Mouse (Mus musculus) A20 (cell line): ENCODE data around the gene Foxp4.

Experiments used
- DNase-seq: peaks from one replicate; pipeline ENCODE4 v3.0.0-alpha.2; 2011; ENCODE audit warnings: low read depth, low spot score

Gene Foxp4

DNA sequence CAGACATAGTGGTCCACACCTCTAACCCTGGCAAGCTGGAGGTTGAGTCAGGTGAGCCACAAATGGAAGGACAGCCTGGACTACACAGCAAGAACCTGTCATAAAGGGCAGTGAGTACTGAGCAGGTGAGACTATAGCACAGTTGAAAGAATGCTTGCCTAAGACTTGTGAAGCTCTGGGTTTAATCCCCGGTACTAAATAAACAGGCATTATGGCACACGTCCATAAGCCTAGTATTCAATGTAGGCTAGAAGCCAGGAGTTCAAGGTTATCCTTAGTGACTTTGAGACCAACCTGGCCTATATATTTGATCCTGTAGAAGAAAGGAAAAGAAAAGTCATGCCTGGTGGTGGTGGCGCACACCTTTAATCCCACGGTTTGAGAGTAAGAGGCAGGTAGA is 12.1 kb upstream of the Foxp4 start:
- DNase-seq = no peak

DNA sequence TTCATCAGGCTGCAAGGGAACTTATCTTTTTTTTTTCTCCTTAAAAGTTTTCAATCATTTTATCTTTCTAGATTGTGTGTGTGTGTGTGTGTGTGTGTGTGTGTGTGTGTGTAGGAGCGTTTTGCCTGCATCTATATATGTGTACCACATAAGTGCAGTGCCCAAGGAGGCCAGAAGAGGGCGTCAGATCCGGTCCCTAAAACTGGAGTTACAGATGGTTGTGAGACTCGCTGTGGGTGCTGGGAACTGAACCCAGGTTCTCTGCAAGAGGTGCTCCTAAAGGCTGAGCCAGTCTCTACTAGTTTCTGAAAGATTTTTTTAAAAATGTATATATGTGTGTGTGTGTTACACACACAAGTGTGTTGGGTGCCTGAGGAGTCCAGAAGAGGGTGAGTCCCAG is 5.0 kb upstream of the Foxp4 start:
- no peak for DNase-seq

DNA sequence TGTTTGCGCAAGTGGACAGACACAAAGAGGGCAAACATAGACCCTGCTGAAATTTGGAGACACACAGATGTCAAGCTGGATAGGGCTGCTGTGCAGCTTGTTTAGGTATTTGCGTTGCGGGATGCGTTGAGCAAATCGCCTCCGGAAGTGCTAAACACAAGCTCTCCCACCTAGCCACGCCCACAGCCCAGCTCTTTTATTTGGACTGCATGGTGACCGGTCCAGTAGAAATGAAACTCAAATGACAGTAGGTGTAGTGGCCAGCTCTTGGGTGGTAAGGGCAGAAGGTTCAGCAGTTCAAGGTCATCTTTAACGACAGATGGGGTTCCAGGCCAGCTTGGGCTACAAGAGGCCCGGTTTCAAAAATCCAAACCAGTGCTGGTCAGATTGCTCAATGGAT is 1.5 kb upstream of the Foxp4 start:
- DNase-seq = peak; percentile 31

DNA sequence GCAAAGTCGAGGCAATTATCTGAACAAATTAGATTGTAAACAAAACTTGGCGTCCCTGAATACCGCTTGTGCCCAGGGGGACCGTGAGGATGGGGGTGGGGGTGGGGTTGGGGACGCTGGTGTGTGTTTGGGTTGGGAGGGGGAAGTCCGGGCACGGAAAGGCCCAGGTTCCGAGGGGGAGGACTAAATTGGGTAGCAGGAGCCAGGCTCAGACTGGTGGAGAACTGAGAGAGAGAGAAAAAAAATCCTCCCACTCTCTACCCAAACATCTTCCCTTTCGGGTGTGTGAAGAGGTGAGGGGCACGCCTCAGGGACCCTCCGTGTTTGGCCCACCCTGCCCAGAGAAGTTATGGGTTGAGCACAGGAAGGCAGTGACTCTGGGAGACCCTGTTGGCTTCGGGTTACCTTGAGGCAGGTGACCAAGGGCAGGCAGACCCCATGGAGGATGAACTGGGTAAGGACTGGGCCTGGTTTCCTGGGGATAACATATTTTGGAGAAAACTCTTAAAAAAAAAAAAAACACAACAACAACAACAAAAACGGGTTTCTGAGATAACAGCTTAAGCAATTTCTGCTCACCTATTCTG is 988 bp upstream of the Foxp4 start:
- peak; percentile 64 for DNase-seq

DNA sequence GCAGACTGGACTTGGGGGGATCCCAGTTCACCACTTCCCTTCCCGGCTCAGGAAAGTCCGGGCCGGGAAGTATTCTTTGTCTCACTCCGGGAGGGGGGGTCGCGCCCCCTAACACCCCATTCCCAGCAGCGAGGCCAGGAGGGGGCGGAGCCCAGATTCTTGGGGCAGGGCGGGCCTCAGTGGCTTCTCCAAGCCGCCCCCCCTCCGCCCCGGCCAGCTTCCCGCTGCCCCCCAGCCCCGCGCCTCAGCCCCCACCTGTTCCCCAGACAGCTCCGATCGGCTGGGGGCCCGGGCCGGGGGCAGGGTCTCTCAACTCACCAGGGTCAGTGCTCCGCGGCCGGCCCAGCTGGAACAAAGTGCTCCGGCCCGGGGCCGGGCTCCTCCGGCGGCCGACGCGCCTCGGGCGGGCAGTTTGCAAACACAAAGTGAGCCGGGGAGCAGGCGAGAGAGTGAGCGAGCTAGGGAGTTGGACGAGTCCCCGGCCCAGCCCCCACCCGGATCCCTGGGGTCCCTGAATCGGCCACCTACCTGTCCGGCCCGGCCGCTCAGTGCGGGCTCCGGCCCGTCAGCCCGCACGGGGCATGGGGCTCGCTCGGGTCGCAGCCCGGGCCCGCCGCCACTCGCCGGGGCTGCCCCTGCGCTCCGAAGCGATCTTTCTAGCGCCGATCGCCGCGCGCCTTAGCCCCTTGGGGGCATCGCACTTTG is 615 bp downstream of the Foxp4 start:
- DNase-seq = peak; percentile 65

DNA sequence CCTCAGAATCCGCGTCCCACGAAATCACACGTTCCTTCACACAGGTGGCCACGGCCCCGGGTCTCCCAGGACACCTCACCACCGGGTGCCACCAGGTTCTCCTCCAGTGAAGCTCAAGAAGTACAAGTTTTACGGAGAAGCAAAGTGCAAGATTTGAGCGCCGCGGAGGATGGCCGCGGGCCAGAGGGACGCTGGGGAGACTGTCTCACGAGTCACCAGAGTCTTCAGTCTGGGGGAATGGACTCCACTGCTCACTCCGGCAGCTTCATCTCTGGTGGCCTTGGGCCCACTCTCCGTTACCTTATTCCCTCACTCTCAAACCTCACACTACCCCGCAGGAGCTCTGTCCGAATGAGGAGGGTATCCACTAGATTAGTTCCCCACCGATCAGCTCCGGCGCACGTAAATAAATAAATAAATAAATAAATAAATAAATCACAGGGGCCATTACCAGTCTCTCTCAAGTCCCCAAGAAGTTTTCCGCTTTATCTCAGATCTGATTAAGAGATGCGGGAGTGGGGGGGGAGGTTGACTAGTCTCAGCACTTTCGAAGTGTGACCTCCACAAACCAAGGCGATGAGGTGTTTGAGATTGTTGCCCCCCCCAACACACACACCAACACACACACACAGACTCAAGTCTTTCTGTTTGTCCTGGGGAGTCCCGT is 1.3 kb downstream of the Foxp4 start:
- DNase-seq = no peak

DNA sequence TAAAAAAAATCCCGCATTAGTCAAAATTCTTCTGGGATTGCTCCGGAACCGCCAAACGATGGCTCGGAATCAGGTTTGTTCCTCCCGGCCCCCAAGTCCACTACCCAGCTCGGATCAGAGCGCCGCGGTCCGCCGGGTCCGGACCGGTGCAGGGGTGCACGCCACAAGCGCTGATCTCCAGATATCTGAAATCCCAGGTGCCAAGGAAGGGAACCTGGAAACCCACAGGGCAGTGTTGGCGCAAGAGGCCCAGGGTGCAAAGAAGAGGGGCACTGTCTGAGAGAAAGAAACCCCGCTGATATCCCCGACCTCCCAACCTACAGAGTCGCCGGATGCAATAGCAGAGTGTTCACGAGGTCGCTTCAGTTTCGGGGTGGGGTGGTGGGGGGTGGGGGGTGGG is 1.9 kb downstream of the Foxp4 start:
- no peak for DNase-seq

DNA sequence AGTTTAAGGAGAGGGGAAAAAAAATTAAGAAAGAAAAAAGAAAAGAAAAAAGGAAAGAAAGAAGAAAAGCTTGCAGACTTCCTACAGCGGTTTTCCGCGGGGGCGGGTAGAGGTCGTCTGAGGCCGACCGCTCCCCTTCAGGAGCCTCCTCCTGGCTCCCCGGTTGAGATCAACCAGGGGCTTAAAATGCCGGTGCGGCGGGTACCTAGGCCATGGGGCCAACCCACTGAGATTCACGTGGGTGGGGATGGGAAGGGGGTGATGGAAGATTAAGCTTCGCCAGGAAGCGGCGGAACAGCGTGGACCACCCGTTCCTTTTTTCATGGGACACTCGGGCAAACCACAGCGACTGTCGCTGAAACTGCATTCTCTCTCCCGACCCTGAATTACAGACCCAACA is 2.3 kb downstream of the Foxp4 start:
- DNase-seq = no peak

DNA sequence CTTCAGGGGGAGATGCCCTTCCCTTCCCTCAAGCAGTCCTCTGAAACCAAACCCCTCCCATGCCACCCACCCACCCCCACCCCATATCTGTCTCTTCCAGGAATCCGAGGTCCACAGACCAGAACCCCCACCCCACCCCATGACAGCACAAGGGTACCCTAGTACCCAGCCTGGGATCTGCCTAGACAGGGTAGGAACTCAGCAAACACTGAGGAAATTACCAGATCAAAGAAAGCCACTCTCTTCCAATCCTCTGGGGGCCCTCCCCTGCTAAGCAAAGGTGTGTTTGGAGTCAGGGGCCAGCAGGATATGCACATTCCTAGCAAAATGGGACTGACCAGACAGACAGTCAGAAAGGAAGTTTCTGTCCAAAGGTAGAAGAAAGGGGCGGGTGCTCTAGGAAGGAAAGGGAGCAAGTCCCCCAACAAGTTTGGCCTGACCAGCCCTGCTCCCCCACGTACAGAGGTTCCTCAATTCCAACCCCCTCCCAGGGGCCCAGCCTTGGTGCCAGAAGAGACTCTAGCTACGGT is 3.2 kb downstream of the Foxp4 start:
- no peak for DNase-seq

DNA sequence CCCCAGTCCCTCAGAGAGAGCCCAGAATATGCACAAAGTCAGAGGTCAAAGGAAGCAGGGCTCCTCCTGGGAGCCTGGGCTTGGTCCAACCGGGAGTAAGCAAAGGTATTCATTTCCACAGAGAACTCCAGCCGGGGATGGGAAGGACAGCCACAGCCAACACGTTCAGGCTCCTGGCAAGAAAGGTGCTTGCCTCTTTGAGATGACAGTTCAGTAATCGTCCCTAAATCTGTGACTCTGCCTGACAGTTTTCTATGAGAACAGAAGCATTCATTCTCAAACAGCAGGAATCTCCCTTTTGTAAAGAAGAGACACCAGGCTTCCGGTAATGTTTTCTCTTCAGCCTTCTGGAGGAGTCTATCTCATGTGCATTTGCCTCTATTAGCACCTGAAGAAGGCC is 4.6 kb downstream of the Foxp4 start:
- no peak for DNase-seq

DNA sequence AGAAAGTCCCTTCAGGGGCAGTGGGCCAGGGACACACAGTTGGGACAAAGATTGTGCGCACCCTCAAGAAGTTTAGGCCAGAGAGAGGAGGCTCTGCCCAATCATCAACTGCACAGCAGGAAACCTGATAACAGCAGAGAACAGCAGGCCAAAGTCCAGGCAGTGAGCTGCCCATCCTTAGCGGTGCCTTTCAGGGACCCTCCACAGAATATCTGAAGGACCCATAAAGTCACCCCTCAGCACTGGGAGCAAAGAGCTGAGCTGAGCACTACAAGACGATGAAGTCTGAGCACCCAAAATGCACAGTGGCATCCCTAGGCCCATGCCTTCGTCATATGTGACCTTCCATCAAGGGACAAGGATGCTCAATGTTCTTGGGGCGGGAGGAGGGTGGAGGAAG is 6.5 kb downstream of the Foxp4 start:
- DNase-seq = no peak

DNA sequence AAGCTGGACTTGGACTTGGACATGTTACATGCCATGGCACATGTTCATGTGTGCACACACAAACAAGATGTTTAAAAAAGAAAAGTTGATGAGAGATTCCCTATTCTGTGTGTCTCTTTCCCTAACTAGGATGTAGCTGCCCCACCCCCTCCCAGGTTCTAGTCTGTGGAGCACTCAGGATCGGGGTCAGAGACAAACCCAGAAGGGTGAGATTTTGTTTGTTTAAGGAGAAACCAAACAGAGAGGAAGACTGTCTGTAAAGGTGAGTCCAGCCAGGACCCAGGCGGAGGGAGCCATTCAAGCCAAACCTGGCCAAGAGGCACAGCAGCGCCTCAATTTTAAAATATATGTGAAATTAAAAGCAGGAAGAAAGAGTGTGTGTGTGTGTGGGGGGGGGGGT is 7.2 kb downstream of the Foxp4 start:
- no peak for DNase-seq

DNA sequence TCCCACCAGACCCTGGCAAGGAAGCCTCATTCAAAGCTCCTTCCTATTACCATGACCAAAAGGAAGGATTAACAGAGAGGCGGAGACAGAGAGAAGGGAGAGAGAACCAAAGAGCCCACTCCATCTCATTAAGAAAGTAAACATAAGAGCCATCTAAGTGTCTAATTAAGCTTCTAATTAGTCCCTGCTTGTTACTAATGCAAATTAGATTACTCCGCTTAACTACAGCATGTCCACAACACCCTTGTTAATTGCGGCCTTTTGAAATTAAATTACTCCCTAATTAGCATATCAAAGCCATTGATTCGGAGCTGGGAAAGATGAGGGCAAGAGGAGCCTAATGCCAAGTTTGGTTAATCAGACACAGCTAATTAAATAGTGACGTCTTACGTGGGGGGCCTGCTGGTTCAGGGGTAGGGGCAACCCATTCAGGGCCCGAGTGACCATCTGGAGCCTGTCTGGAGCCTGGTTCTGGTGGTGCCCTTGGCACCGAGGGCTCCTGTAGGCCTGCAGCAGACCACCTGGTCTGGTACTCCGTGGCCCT is 9.7 kb downstream of the Foxp4 start:
- DNase-seq = no peak

DNA sequence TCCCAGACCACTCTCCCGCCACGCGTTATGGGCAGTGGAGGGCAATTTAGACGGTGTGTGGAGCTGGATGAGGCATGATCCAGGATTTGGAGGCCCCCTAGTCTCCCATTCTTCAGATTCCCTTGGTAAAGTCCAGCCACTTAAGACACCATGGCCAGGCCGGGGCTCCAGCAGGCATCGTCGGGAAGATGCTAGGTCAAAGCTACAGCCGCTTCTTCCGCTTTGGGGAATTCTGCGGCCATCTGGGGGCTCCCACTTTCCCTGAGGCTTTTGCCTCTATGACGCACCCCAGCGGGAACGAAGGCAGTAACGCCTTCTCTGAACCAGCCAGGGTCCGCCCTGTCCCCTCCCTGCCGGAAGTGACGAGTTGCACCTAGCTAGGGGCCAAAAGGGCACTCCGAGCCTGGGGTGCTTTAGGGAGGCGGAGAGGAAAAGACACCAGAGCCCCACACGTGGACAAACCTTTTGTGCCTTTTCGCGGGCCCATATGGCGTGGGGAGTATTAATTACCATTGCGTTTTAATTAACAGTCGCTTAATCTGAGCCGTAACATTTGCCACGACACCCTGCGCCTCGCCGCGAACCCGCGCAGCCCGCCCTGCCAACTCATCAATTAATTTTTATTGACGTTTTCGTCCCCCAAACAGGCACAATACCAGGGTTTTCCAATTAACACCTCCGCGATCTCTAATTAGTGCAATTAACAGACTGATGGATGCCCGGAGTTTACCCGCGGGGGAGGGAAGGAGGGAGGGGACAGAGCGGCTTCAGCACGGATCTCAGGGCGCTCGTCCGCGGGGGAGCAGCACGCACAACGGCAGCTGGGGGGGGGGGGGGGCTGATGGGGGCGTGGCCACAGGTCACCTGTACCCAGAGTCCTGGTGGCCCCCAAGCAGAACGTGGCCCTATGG is 15.1 kb downstream of the Foxp4 start:
- DNase-seq = peak; percentile 87

DNA sequence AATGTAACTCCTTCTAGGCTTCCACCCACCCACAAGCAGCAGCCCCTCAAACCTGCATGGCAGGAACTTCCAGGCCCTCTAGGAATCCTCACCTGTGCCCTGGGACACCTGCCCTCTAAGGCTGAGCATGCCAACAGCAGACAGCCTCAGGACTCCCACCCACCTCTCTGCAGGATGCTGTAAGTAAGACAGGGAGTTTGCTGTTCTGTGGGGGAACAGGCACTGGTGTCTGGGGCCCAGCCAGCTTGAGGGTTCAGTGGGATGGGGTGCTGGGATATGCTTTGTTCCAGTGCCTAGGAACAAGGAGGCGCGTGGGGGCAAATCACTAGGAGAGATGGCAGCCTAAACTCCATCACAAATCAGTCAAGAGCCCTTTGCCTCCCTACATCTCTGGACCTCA is 16.4 kb downstream of the Foxp4 start:
- DNase-seq = no peak

DNA sequence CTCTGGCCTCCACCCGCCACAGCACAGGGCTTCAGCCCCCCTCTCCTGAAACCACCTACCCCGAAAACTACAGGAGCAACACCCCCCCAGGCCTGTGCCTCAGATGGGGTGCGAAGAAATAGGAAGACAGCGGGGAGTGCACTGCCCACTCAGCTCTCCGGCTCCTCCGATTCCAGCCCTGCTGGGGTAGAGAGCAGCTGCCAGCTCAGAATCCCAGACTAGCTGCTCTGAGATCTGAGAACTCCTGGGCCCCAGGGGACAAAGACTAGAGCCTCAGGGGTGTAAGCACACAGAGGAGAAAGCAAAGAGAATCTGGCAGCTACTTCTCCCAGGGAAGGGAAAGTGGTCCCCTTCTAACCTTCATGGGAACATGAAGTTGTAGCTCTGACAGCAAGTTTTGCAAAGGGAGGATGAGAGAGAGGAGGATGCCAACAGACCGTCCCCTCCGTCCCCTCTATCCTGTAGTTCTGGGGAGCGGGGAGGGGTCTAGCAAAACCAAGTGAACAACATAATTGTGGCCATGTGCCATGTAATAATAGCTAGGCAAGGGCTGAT is 17.0 kb downstream of the Foxp4 start:
- peak; percentile 36 for DNase-seq

DNA sequence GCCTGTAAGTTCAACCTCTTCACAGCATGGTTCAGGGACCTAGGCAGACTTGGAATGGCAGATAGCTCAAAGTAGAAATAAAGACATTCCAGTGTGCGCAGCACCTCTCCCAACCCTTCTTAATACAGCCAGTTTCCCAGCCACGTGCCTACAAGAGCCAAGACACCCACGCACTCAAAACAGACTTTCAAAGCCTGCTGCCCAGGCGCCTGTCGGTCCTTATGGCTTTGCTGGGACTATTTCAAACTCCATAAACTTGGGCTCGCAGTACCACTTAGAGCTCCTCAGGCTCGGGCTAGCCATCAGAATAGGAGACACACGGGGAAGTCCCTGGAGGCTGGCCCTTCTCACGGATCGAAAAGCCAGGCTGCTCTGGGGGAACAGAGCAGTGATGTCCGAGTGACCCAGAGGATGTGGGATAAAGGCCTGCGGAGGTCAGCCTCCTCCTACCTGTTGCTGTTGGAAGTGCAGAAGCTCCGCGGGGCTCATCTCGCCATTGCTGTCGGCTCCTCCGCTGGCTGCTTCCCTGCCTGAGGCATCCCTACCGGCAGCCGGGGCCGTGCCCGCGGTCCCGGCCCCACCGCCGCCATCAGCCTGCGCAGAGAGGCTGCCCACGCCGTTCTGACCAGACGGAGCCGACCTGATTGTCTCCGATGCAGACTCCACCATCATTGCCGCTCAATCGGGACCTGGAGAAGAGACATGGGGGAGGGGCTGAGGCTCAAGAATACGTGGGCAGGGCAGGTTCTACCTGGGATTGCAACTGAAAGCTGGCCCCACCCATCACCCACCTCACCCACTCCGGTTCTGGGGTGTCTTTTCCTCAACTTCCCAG is 20.4 kb downstream of the Foxp4 start:
- no peak for DNase-seq

DNA sequence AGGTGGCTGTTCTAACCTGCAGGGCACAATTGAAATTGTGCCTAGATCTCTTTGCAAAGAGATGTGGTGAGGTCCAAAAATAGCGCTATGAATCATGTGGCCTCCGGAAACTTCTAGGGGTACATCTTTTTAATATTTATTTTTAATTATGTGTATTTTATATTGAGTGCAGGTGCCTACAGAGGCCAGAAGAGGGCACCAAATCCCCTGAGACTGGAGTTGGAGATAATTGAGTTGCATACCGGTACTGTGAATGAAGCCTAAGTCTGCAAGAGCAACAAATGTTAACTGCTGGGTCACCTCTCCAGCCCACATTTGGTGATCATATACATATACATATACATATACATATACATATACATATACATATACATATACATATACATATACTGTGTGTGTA is 22.7 kb downstream of the Foxp4 start:
- DNase-seq = peak; percentile 59

DNA sequence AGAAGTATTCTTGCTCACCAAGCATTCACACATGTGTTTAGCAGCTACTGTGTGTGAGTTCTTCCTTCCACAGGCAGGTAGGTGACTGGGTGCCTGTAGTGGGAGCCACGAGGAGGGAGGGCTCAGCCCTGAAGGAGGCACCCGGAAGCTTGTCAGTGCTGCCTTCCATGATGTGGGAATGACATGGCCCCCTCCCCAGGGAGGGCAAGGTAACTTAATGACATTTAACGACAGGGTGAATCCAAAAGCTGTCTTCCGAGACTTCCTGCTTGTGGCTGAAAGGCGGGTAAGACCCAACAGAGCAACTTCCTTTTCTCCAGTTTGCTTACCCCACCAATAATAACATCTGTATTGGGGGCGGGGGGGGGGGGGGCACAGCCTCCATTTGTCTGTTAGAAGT is 23.7 kb downstream of the Foxp4 start:
- no peak for DNase-seq

DNA sequence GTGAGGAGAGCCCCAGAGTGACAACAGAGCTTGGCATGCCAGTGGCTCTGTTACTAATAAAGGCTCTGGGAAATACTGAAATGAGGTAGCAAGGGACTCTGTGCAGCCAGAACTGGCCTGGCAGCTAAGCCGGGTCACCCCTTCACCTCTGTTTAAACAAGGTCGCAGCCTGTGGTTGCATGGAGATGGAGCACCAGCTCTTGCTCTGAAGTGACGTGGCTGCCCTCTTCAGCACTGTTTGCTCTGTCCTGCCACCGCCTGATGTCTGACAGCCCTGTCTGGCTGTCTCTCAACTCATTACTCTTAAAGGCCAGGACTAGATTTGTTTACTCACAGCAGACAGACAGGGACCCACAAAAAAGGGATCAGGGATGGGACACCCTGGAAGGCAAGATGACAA is 25.3 kb downstream of the Foxp4 start:
- no peak for DNase-seq
